Mouse (Mus musculus) lung, embryonic 16.5 days (tissue): ENCODE results near the gene Tubg2. TPM values are rescaled to one million over a fixed set of nuclear protein-coding genes. Genes with fewer than 3 reads are reported as not detected.
A peak's percentile ranks its signal among the peaks of the same experiment; 100 is the strongest.

Experiments
- ATAC-seq: fragments of 200-750 bp; cut with Nextera tagmentation; 2 replicates; pipeline ENCODE4 v1.8.0; 2017; ENCODE audit warnings: low read depth, mild to moderate bottlenecking, moderate library complexity
- H3K27ac ChIP-seq: fragments of 300-500 bp; sonication (generic); 2 replicates; pipeline ENCODE4 v1.5.1; 2014; ENCODE audit warnings: mild to moderate bottlenecking, control low read depth, low read length
- H3K27me3 ChIP-seq: fragments of 300-500 bp; sonication (generic); 2 replicates; pipeline ENCODE4 v1.6.1; 2014; ENCODE audit warnings: low read depth, low read length, mixed read lengths; ENCODE audit not compliant: control insufficient read depth, insufficient read depth
- H3K36me3 ChIP-seq: fragments of 300-500 bp; sonication (generic); 2 replicates; pipeline ENCODE4 v1.6.1; 2014; ENCODE audit warnings: low read length; ENCODE audit not compliant: control insufficient read depth, insufficient read depth
- H3K4me1 ChIP-seq: fragments of 300-500 bp; sonication (generic); replicated peaks from 2 replicates; pipeline ENCODE4 v1.6.1; 2014; ENCODE audit warnings: low read length, mixed read lengths; ENCODE audit not compliant: control insufficient read depth, insufficient read depth
- H3K4me2 ChIP-seq: fragments of 300-500 bp; sonication (generic); 2 replicates; pipeline ENCODE4 v1.6.1; 2014; ENCODE audit warnings: low read depth, low read length, control low read depth
- H3K4me3 ChIP-seq: fragments of 300-500 bp; sonication (generic); 2 replicates; pipeline ENCODE4 v1.5.1; 2014; ENCODE audit warnings: mild to moderate bottlenecking, low read length, control low read depth
- H3K9ac ChIP-seq: fragments of 300-500 bp; sonication (generic); 2 replicates; pipeline ENCODE4 v1.6.1; 2014; ENCODE audit warnings: low read length, control low read depth
- H3K9me3 ChIP-seq: fragments of 300-500 bp; sonication (generic); 2 replicates; pipeline ENCODE4 v1.6.1; 2016; ENCODE audit warnings: low read length; ENCODE audit not compliant: control insufficient read depth
- WGBS: fragments of 180-500 bp; shearing (Covaris S2); extraction: QIAGEN DNeasy Blood & Tissue Kit; methylation state at CpG from one replicate; pipeline ENCODE4 v1.1.7; 2014; 5-methylcytosine and 5-hydroxymethylcytosine counted together
- polyA plus RNA-seq: library from polyadenylated mRNA; unstranded; fragments of >200 nt; fragmentation: Nextera tagmentation; extraction: Ambion mirVana; gene quantifications from 2 replicates; pipeline ENCODE4 v1.2.1, GENCODE M21; 2015

Tubg2 gene
- polyA plus RNA-seq, 1 experiment from 2014 or later = 3.1 TPM

- Histone ChIP-seq H3K9me3 (no peaks in the 10 kb centered on the region), H3K4me2 (no peak overlapping the region), H3K9ac (no peak overlapping the region), H3K27me3 (peaks cover 19% of the 10 kb centered on the region), H3K4me1 (no peaks in the 10 kb centered on the region), H3K4me3 (no peak overlapping the region), H3K27ac (no peak overlapping the region), H3K36me3 (no peaks in the 10 kb centered on the region)
- WGBS = 35% methylated on average over 10 of the region's 10 CpGs
- no peak for ATAC-seq
Observed at GRCm38 (mm10) chr11:101180846-101181740, 25.4 kb downstream of the Tubg2 start.

- 87% methylated on average over 11 of the region's 11 CpGs for WGBS
- no peaks in the 10 kb centered on the region for H3K36me3 ChIP-seq
- peaks cover 11% of the 10 kb centered on the region for H3K27me3 ChIP-seq
- no peak overlapping the region for H3K27ac ChIP-seq
- no peak for ATAC-seq
- no peak overlapping the region for H3K4me2 ChIP-seq
- H3K4me1 ChIP-seq = no peaks in the 10 kb centered on the region
- H3K9ac ChIP-seq = no peak overlapping the region
- no peak overlapping the region for H3K4me3 ChIP-seq
- H3K9me3 ChIP-seq = no peaks in the 10 kb centered on the region
Observed at GRCm38 (mm10) chr11:101181961-101182360, 26.3 kb downstream of the Tubg2 start.

- no peak for ATAC-seq
- Histone ChIP-seq H3K36me3 (no peaks in the 10 kb centered on the region), H3K4me1 (no peaks in the 10 kb centered on the region), H3K27me3 (peaks cover 7% of the 10 kb centered on the region), H3K9me3 (no peaks in the 10 kb centered on the region), H3K9ac (no peak overlapping the region), H3K4me3 (no peak overlapping the region), H3K4me2 (no peak overlapping the region), H3K27ac (no peak overlapping the region)
- WGBS = 70% methylated on average over 14 of the region's 14 CpGs
Observed at GRCm38 (mm10) chr11:101182771-101183517, 27.2 kb downstream of the Tubg2 start.

GRCm38 (mm10) chr11:101184984-101185383 lies 29.3 kb downstream of the Tubg2 start:
- Histone ChIP-seq H3K4me1 (peaks cover 11% of the 10 kb centered on the region), H3K4me3 (no peak overlapping the region), H3K27me3 (no peaks in the 10 kb centered on the region), H3K27ac (no peak overlapping the region), H3K4me2 (no peak overlapping the region), H3K36me3 (no peaks in the 10 kb centered on the region), H3K9me3 (no peaks in the 10 kb centered on the region), H3K9ac (no peak overlapping the region)
- no peak for ATAC-seq
- 86% methylated on average over 12 of the region's 12 CpGs for WGBS

GRCm38 (mm10) chr11:101185441-101185840 lies 29.7 kb downstream of the Tubg2 start:
- no peak overlapping the region for H3K27ac ChIP-seq
- H3K27me3 ChIP-seq = no peaks in the 10 kb centered on the region
- no peaks in the 10 kb centered on the region for H3K9me3 ChIP-seq
- H3K4me2 ChIP-seq = no peak overlapping the region
- H3K9ac ChIP-seq = no peak overlapping the region
- no peak overlapping the region for H3K4me3 ChIP-seq
- peaks cover 16% of the 10 kb centered on the region for H3K4me1 ChIP-seq
- no peaks in the 10 kb centered on the region for H3K36me3 ChIP-seq
- WGBS = 90% methylated on average over 4 of the region's 4 CpGs
- no peak for ATAC-seq

- Histone ChIP-seq H3K4me1 (peaks cover 22% of the 10 kb centered on the region), H3K4me3 (no peak overlapping the region), H3K9ac (no peak overlapping the region), H3K4me2 (no peak overlapping the region), H3K9me3 (no peaks in the 10 kb centered on the region), H3K27ac (no peak overlapping the region), H3K27me3 (no peaks in the 10 kb centered on the region), H3K36me3 (no peaks in the 10 kb centered on the region)
- no peak for ATAC-seq
- 80% methylated on average over 27 of the region's 27 CpGs for WGBS
Observed at GRCm38 (mm10) chr11:101186526-101187247, 31.0 kb downstream of the Tubg2 start.

- Histone ChIP-seq H3K27me3 (no peaks in the 10 kb centered on the region), H3K9ac (no peak overlapping the region), H3K27ac (no peak overlapping the region), H3K36me3 (no peaks in the 10 kb centered on the region), H3K4me3 (no peak overlapping the region), H3K4me1 (peaks cover 22% of the 10 kb centered on the region), H3K4me2 (no peak overlapping the region), H3K9me3 (no peaks in the 10 kb centered on the region)
- 93% methylated on average over 5 of the region's 5 CpGs for WGBS
- ATAC-seq = no peak
Observed at GRCm38 (mm10) chr11:101187541-101187940, 31.8 kb downstream of the Tubg2 start.

- WGBS = 77% methylated on average over 11 of the region's 11 CpGs
- Histone ChIP-seq H3K9ac (no peak overlapping the region), H3K4me2 (no peak overlapping the region), H3K27me3 (no peaks in the 10 kb centered on the region), H3K4me3 (no peak overlapping the region), H3K4me1 (peaks cover 22% of the 10 kb centered on the region), H3K27ac (peak overlapping the region; percentile 90), H3K9me3 (no peaks in the 10 kb centered on the region), H3K36me3 (no peaks in the 10 kb centered on the region)
- ATAC-seq = no peak
Observed at GRCm38 (mm10) chr11:101188166-101188805, 32.6 kb downstream of the Tubg2 start.
